22 mouse cellular contexts compared by ENCODE assay signal in genomic region chr2:28024416-28024815, GRCm38 (mm10).
"Had no signal": no experiment of that assay in that cellular context is flagged by ENCODE, and none has a peak within 500 bp of the region (broad histone marks: within the 10 kb centered on the region; RNA-seq: fewer than 3 reads in every experiment).

No protein-coding gene starts in this region.

- H3K4me1 ChIP-seq: limb, embryonic 15.5 days; megakaryocyte, embryonic 14.5 days; midbrain, embryonic 10.5 days; midbrain, embryonic 13.5 days had no signal

- H3K4me2 ChIP-seq: kidney, embryonic 15.5 days; limb, embryonic 12.5 days; limb, embryonic 15.5 days; lung, embryonic 14.5 days; midbrain, embryonic 13.5 days; neural tube, embryonic 13.5 days had no signal

- ATAC-seq: lung, postnatal 0 days; midbrain, embryonic 13.5 days; midbrain, embryonic 16.5 days had no signal

- H3K9ac ChIP-seq: kidney, embryonic 15.5 days; limb, embryonic 12.5 days; limb, embryonic 15.5 days; lung, embryonic 14.5 days; midbrain, embryonic 13.5 days; neural tube, embryonic 13.5 days had no signal

- H3K4me3 ChIP-seq: kidney, embryonic 15.5 days; limb, embryonic 12.5 days; limb, embryonic 15.5 days; megakaryocyte, embryonic 14.5 days; midbrain, embryonic 10.5 days; midbrain, embryonic 13.5 days; myocyte; neural tube, embryonic 13.5 days had no signal

- H3K36me3 ChIP-seq: neural tube, embryonic 13.5 days had no signal

- DNase-seq: kidney, adult 11 months; kidney, adult 8-10 months; kidney, postnatal 10 days; kidney, postnatal 36 days; left cerebral cortex, postnatal 4 days; lung, embryonic 14.5 days; retina, postnatal 1 day; thymus, adult 2 months; thymus, postnatal 14 days; thymus, postnatal 4 days had no signal

- H3K27ac ChIP-seq: kidney, embryonic 15.5 days; limb, embryonic 15.5 days; macrophage; midbrain, embryonic 10.5 days; midbrain, embryonic 13.5 days; neural tube, embryonic 13.5 days; stomach, postnatal 0 days had no signal

- H3K27me3 ChIP-seq: kidney, embryonic 15.5 days; limb, embryonic 12.5 days; limb, embryonic 15.5 days; midbrain, embryonic 13.5 days; neural tube, embryonic 13.5 days had no signal

- H3K9me3 ChIP-seq: kidney, embryonic 15.5 days; limb, embryonic 12.5 days; limb, embryonic 15.5 days; midbrain, embryonic 10.5 days; midbrain, embryonic 13.5 days; neural tube, embryonic 13.5 days had no signal
